Mouse (Mus musculus) 3134 (cell line): ENCODE measurements around the gene Cnr2.

Source experiments
- DNase-seq: peaks from one replicate; pipeline ENCODE4 v3.0.0-alpha.2; 2011; ENCODE audit warnings: low spot score; ENCODE audit not compliant: insufficient read length; ENCODE audit errors: extremely low read depth

Cnr2 gene

DNA sequence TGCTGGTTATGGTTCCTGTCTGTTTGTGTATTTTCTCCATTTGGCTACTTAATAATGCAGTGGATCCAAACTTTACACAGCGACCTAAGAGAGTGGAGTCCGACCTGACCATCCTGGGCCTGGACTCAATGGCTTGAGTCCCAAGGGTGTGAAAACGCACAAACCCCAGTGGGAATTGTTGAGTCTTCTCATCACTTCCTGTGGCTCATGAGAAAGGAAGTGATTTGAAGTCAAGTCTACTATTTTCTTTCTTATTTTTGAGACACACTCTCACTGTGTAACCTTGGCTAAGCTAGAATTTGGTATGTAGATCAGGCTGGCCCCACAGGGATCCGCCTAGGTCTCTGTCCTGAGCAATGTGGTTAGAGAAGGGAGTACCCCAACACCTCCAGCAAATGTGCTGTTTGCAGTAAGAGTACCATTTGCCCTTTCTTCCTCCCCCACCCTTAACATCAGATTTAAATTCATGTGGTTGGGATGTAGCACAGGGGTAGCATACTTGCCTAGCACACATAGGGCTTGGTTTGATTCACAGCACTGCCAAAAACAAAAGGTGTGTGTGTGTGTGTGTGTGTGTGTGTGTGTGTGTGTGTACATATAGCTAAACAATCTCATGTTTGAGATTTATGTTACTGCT lies 7.5 kb downstream of the Cnr2 start:
- no peak for DNase-seq

DNA sequence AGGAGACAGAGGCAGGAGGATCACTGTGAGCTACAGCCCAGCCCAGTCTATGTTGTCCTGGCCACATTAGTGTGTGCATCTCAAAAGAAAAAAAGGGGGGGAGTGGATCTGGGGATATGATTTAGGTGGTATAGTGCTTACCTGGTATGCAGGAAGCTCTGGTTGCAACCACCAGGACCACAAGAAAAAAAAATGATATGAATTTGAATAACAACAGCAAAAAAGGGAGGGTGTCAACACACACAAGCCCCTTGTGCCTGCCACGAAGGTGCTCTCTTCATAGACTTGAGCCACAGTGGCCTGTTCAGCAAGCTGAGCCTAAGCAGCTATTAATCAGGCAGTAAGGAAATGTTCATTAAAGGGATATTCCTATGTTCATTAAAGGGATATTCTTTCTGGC lies 9.6 kb downstream of the Cnr2 start:
- no peak for DNase-seq

- no peak for DNase-seq
These were observed 11.4 kb downstream of the Cnr2 start for GRCm38 (mm10) chr4:135906633-135907032.

GRCm38 (mm10) chr4:135909326-135910066 lies 14.3 kb downstream of the Cnr2 start:
- no peak for DNase-seq

GRCm38 (mm10) chr4:135911531-135911930 lies 16.3 kb downstream of the Cnr2 start:
- no peak for DNase-seq

GRCm38 (mm10) chr4:135912164-135912563 lies 17.0 kb downstream of the Cnr2 start:
- no peak for DNase-seq

- no peak for DNase-seq
These were observed 17.6 kb downstream of the Cnr2 start for GRCm38 (mm10) chr4:135912835-135913234.

- no peak for DNase-seq
These were observed 18.2 kb downstream of the Cnr2 start for GRCm38 (mm10) chr4:135913433-135913832.

DNA sequence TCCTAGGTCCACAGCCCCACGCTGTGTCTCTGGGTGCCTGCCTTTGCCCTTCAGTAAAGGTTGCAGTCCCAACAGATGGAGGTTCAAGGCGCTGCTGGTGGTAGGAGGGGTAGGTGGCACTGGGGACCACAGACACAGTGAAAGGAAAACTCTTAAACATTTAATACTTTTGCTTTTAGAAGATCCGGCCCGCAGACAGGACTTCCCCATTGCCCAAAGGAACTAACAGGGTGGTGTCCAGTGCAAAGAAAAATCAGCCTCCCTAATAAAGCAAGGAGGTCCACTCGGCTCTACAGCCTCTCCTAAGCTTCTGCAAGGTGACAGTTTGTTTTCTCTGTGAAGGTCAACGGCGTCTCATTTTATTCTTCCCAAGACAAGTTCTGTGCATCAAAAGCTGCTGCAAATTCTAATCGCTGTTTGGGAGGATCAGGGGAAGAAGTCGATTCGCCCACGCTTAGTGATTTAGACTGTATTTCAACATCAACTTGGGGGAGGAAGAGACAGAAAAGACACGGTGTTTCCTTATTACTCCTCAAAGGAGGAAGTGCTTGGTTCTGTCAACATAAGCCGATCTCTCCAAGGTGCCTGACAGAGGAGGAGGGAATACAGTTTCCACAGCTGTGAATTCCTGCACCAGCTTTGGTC lies 23.6 kb downstream of the Cnr2 start:
- no peak for DNase-seq

DNA sequence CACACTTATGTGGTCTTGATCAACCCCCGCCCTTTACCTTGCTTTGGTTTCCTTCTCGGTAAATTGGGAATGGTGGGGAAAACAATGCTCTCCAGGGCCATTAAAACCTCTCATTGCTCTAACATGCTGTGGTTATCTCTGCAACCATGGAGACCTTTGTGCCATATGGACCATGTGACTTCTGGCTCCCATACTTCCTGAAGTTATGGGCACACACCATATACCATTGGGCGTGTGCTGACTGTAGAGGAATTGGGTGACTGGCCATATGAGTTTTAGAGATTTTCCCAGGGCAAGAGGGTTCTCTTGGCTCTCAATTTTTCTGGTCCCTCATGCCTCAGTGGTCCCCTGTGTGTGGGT lies 24.1 kb downstream of the Cnr2 start:
- DNase-seq = no peak

GRCm38 (mm10) chr4:135920304-135921241 lies 25.4 kb downstream of the Cnr2 start, which contains the start of gene Fuca1:
Fuca1 (plus strand) TSS chr4:135920735.
- DNase-seq = peak; percentile 91

- DNase-seq = peak; percentile 62
These were observed 26.3 kb downstream of the Cnr2 start for GRCm38 (mm10) chr4:135921257-135922120.

- DNase-seq = no peak
These were observed 27.0 kb downstream of the Cnr2 start for GRCm38 (mm10) chr4:135922190-135922589.

- no peak for DNase-seq
These were observed 29.2 kb downstream of the Cnr2 start for GRCm38 (mm10) chr4:135924418-135924817.

GRCm38 (mm10) chr4:135925341-135925740 lies 30.1 kb downstream of the Cnr2 start:
- DNase-seq = no peak

DNA sequence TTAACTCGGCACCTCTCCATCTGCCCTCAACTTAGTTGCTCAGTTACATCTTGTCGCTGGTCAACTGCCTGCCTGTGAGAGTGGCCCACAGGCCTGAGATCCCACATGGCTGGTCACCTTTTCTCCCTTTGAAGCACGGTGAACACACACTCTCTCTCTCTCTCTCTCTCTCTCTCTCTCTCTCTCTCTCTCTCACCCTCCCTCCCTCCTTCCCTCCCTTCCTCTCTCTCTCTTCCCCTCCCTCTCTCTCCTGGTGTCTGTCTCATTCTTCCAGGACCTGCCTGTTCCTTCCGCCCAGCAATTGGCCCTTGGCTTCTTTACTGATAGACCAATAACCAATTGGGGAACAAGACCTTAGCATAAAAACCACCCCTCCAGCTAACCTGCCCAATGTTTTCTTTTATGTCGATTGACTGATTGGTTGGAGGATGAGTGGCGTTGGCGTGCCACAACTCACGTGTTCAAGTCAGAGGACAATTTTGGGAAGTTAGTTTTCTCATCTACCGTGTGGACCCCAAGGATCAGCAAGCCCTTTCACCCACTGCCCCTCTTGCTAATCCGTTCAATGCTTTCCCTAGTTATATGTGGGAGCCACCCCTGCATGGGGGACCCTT lies 31.1 kb downstream of the Cnr2 start:
- DNase-seq = no peak

DNA sequence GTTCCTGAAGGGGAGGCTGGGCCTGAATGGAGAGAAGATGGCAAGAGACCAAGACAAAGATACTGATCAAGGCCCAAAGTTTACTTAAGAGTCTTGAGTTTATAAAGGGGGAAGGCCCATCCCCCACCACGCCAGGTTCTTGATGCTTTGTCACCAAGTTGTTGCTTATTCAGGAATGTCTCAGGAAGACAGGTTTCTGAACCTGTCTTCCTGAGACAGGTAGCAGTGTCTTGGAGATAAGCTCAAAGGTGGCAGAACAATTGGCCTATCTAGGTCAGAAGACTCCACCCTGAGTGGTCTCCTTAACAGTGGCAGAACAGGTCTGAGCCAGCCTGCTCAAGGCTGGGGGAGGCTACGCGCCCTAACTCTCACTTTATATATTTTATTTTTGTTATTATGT lies 31.7 kb downstream of the Cnr2 start:
- no peak for DNase-seq

DNA sequence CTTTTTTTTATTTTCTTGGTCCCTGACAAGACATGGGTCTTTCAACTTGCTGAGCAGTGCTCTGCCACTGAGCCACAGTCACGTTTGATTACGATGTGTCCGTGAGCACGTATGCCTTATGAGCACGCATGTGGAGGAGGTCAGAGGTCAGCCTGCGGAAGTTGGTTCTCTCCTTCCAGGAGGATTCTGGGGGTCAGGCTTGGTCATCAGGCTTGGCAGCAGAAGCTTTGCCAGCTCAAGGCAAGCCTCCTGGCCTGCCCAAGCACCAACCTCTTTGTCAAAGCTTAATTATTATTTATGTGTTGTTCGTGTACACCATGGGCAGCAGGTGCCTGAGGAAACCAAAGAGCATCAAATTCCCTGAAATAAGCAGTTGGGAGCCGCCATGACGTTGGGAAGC lies 33.2 kb downstream of the Cnr2 start:
- no peak for DNase-seq

GRCm38 (mm10) chr4:135929405-135929804 lies 34.2 kb downstream of the Cnr2 start:
- no peak for DNase-seq
